Mouse (Mus musculus) thymus, postnatal 4 days (tissue): ENCODE data around the gene Zbtb21.
"Not testable (repeated sequence)": the region's sequence is repeated elsewhere in the genome, so short reads cannot be mapped to it uniquely, and the experiment has no call there.

Experiments
- DNase-seq: peaks from one replicate; pipeline ENCODE4 v3.0.0; 2021

Gene Zbtb21

DNA sequence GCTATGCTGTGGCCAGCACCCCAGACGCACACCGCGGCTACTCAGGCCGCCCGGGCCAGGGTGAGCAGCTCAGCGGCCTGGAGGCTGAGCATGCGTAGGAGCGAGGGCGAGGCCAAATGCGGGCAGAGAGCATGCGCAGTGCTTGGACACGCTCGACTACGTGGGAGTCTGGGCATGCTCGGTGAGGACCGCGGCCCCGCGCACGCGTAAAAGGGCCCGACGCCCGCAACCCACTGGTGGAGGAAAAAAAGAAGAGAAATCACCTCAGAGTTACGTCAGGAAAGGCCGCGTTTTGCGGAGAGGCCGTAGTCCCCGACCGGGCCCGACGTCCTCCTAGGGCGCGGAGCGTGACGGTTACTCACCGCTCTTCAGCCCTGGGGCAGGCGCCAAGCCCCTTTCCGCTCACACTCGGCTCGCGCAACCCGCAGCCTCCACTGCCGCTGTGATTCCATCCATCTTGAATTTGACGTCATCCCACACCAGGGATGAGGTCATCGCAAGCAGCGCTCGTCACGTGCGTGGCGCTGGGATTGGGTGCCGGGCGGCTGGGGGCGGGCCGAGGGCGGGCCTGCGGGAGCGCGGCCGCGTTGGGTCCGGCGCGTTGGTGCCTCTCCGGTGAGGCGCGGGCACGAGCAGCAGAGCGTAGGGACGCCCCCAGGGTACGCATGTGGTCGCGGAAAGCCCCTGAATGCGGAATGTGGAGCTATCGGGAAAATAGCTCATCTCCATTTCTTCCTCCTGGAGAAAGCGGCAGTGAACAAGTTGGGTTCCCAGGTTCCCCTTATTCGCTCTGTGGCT is at the start of gene Zbtb21, which contains the start of gene C2cd2:
Gene Zbtb21, minus strand, starts transcription at position 472 of the 798 bp plus-strand sequence.
Gene C2cd2, minus strand, starts transcription at position 448 of the 798 bp plus-strand sequence.
- DNase-seq, result peak; percentile 95

DNA sequence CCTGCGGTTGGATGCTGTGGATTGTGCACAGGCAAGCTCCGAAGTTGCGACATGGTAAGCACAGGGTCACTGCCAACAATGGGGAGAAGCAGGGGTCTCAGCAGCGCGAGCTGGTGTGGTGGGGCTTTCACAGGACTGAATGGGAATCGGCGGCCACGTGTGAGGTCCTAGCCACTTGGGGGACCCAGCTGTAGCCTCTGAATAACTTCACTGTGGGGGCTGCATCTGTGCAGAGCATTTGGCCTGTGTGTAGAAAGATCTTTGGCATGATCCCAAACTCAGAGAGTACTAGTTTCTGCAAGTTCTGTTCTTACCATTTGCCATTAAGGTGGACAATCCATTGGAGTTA is 34.9 kb upstream of the Zbtb21 start:
- DNase-seq, result not testable (repeated sequence)

DNA sequence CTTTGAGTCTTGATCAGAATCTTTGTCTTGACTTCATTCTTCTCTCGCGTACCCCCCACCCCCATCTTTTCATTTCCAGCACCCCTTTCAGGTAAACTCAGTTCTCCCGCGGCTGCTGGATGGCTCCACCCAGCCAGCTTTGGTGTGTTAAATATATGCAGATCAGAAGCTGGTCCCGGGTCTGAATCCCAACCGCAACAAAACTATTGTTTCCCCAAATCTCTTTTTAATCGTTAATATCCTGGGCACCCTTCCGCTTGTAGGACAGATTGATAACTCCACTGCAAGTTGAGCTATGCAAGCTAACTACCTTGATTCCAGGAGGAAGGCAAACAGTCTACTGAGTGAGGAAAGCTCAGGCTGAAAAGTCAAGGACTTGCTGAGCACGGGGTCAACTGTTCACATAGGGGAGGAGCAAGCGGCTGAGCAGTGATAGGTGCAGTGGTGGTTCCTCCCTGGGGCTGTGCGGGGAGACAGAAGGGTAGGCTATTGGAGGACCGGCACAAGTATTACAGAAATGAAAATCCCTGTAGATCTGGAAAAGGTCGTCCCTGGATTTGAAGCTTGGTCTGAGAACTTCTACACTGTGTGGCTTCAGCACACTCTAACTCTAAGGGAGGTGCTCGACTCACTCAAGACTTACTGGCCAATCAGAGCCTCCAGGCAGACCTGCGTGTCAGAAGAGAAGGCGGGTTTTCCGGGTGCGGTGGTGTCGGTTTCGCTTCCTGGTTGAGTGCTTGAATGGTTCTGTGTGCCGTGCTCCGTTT is 34.4 kb upstream of the Zbtb21 start, which contains the start of gene B230307C23Rik:
Gene B230307C23Rik, plus strand, starts transcription at position 700 of the 767 bp plus-strand sequence.
- peak; percentile 85 for DNase-seq

DNA sequence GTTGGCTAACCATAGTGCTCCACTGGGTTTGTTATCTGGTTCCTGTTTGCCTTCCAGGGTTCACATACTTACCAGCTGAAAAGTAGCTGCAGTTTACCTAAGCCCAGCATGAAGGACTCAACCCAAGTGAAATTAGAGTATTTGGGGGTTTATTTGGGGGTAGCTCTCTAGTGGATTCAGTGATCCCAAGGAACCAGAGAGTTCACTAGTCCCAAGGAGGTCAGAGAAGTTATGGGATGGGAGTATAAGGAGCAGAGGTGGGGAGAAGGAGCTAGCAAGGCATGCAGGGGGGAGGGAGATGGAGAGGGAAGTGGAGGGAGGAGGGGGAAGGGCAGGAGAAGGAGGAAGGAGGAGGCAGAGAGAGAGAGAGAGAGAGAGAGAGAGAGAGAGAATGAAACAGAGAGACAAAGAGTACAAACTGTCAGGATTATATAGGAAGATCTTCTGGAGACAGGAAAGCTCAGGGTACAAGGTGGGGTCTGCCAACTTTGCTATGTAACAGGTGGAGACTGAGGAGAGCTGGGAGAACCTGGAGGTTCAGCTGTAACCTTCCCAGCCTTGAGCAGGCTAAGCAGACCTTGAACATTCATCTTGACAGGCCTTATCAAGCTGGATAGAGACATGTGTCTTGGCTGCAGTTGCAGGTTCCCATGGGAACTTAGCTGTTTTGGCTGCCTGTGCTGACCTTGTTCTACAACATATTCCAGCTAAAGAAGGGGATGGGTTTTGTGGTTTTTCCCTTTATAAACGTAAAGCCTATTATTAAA is 33.6 kb upstream of the Zbtb21 start:
- no peak for DNase-seq

DNA sequence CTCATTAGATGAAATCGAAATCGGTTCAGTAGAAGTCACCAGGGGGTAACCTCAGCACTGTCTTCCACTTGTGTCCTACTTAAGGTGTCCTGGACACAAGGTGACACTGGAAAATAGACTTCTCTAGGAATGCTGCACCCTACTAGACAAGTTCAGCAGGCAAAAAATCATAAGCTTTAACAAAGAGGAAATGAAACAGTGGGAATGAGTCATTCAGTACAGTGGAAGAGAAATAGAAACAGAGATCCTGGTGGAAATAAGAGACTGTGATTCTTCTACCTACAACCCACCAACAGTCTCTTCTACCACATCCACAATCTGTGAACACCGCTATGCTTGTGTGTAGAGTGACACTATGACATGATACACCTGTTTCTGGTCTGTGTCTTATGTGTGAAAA is 30.1 kb upstream of the Zbtb21 start:
- DNase-seq, result not testable (repeated sequence)

DNA sequence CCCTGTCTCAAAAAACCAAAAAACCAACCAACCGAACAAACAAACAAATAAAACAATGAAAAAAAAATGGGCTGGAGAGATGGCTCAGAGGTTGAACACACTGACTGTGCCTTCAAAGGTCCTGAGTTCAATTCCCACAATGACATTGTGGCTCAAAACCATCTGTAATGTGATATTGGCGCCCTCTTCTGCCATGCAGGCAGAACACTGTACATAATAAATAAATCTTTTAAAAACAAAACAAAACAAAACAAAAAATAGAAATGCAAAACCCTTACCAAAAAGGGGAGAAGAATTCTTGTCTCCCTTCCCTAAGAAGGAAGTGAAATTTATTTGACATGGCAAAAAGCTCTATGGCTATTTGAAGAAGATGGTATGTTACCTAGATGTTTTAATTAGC is 29.1 kb upstream of the Zbtb21 start:
- no peak for DNase-seq

DNA sequence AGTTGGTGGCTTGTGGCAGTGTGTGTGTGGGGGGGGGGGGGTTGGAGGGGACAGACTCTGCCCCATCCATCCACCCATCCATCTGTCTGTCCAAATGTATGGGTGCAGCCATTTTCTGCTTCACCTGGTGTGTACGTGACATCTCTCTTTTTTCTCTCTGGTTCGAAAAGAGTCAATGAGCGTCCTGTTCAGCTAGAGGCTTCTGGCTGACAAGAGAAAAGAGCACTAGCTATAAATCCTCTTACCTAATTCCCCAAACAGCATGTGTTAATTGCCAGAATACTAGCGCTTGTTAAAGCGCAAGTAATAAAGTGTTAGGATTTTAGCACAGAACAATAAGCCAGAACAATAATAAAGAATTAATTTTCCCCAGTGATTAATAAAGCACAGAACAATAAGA is 22.2 kb upstream of the Zbtb21 start:
- no peak for DNase-seq

DNA sequence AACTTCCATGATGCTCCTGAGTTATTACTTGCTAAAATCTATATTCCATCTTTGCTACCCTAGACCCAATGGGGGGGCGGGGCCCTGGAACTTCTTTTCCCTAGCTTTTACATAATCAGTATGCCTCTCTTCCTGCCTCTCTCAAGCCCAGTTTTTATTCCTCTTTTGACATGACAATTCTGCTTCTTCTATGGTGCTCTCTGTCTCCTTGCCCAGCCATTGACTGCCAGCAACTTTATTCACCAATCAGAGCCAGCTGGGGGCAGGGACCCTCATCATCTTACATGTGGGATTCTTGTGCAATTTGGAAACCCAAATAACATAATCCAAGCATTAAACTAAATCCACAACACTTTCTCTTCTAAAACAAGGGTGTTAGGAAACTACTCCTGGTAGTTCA is 18.9 kb upstream of the Zbtb21 start:
- DNase-seq, result no peak

DNA sequence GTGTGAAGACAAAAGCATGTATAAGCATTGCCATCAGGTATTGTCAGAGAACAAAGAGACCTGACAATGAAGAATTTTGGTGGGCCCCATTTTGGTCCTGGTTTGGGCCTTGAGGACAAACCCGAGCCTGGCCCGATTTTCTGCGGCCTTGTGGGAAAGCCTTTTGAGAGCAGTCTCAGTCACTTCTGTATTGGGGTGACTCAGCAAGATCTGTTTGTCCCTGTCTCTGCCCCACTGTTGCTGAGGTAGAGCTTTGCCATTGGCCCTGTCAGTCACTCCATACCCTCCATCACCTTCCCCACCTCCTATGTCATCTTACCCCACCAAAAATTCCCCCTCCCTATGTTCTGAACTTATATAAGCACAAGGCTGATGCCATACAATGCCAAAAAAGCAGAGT is 15.3 kb upstream of the Zbtb21 start:
- no peak for DNase-seq

DNA sequence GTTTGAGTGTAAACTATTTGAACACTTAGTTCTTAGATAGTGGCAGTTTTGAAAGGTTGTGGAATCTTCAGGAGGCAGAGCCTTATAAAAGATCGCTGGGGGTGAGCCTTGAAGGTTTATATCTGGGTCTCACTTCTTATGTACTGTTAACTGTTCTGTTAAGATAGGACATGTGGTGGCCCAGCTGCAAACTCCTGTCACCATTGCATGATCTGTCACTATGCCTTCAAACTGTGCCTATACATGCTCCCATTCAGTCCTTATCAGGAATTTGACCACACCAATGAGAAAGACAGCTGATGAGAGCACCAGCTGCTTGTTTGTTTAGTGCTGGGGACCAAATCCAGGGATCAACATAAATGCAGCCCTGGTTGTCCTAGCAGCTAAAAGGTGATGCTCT is 14.9 kb upstream of the Zbtb21 start:
- no peak for DNase-seq

DNA sequence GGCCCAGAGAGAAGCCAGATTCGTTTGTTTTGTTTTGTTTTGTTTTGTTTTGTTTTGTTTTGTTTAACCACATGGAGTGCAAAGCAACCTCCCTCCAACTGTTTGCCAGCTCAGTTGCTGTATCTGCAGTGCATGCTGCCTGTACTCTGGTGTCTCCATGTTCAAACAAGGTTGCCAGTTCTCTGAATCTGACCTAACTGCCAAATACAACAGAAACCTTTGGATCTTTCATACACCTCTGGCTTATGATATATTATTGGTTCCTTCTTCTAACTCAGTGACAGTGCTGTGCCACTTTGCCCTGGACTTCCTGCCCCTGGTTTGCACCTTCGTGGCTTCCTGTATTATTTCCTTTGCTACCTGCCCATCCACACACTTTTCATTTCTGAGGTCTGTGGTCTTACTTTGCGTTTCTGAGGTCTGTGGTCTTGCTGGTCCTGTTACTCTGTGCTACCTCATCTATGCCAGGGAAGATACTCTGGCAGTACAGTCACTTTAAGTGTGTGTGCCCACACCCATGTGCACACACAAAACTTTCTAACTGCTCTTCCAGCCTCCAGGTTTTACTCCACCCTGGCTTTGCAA is 1.6 kb upstream of the Zbtb21 start:
- no peak for DNase-seq

DNA sequence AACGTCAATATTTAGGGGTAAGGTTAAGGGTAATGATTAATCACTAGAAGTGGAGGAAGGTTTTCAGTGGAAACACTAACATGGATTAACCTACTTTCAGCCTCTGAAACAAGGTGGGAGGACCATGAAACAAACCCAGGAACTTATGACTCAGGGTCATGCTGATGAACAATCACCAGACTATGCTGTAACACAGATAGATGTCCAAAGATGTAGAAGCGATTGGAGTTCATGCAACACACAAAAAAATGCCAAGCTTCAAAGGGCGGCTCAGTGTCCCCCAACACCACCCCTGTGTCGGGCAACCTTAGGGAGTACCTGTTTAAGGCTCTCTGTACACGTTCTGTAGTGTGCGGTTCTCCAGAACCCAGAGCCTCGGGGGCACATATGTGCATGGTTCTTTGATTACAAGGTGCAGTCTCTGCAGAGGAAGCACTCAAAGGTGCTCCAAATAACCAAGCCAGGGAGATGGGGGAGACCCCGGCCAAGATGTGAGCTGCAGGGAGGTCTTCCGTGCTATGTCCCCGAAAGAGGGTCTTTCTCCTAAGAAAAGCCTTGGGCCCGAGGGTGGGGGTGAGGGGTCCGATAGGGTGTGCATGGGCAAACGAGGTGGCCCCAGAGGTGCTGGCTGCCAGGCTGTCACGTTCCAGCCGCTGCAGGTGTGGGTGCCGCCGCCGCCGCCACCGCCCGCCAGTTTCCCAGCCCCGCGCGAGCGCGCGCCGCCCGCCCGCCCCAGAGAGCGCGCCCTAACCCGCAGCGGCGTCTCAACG is 856 bp downstream of the Zbtb21 start:
- no peak for DNase-seq

DNA sequence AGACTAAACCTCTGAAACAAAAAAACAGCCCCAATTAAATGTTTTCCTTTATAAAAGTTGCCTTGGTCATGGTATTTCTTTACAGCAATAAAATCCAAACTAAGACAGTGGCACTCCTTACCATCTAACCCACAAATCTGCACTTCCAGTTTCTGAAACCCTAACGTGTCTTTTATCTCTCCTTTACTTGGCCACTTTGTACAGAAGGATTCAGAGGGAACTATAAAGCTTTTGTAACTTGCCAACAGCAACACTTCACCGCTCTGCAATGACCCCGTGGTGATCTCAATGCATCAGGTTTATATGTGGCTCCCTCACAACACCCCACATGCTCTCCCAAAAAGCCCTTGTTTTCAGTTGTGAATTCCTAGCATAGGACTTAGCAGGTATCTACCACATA is 2.1 kb downstream of the Zbtb21 start:
- no peak for DNase-seq

DNA sequence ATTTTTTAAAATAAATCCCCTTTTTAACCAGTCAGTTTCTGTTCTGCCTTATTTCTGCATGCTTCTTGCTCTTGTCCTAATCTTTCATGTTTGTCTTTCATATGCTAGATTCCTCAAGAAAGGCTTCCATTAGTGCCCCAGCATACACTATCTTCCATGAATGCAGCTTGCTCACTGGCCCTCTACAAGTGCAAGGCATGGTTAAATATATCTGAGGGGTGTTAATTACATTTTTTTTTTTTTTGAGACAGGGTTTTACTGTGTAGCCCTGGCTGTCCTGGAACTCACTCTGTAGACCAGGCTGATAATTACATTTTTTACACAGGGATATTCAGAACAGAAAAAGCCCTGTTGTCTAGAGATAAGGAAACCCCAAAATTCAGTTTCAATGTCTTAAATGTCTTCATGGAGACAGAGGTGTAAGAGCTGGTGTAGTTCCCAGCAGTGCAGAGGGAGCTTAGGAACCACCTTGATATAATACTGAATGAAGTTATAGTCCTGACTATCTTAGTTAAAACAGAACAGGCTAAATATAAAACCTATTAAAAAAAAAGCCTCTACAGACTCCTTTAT is 3.9 kb downstream of the Zbtb21 start:
- no peak for DNase-seq

DNA sequence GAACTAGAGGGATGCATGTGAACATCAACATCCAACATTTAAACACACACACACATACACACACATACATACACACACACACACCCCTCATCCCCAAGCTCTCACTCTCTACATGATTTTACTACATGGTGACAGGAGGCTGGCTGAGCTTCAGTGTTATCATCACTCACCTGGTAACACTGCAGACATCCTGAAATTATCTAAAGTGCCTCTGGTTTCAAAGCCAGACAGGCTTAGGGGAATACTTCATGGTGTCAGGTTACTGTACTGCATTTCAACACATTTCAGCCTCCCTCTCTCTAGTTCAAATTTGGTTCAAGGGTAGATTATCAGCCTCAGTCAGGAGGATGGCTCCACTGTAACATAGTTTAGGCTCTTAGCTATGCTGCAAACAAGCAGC is 4.8 kb downstream of the Zbtb21 start:
- DNase-seq, result no peak

DNA sequence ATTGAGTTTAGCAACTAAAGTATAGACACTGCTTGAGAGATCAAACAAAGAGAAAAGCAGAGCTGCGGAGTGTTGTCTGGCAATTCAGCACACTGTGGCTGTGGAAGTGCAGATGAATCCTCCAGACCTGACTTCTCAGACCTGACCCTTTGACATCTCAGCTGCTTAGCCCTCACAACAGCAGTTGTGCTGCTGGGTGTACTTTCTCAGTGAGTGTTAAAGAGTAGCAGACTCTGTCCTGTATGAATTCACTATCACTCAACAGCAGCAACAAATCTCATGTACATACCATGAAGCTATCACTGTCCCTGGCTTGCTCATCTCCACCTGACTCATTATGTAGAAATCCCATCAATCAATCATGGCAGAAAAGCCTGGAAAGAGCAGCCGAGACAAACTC is 6.4 kb downstream of the Zbtb21 start:
- DNase-seq, result no peak

DNA sequence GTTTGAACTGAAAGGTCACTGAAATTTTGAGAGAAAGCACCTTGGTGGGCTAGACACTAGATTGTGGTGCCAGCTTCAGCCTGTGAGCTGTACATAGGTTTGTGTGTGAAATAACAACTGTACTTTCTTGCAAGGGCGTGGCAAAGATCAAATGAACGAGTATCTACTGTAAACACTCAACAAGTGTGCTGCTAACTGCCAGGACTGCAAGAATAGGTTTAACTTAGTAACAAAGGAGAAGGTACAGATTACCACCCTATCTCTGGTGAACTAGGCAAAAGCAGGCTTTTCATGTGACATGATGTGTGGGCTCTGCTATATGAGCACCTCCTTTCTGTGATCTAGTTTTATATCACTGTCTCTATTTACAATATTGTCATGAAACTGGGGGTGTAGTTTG is 9.1 kb downstream of the Zbtb21 start:
- no peak for DNase-seq

DNA sequence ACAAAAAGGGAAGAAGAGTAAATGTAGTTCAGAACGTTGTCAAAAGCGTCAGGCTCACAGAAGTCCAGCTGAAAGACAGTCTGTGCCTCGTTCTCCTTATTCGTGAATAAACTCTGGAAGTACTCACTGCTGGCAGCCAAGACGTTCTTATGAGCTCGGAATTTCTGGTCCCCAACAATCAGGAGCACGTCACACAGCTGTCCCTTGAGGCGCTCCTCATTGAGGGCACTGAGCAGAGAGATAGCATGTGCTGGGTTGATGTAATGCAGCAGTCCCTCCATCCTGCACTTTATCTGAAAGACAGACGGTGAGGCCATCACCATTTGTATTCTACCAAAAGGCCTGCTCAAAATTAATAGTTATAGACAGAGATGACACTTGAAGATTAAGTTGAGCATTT is 9.6 kb downstream of the Zbtb21 start:
- DNase-seq, result no peak

DNA sequence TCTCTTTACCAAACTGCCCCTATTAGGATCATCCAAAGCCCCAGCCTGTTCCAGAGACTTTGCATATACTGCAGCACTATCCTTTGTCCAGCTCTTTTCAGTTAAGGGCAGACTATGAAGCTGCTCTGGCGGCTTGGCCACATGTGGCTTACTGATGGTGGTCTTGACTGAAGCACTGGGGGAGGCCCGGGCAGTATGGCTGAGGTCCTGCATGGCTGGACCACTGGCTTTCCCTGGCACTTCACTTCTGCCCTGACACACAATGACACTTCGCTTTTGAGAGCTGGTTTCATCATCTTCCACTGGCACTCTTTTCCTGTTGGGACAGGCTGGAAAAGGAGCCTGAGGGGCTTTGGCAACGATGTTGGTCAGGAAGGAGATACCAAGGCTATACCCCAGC is 10.1 kb downstream of the Zbtb21 start:
- DNase-seq, result no peak

DNA sequence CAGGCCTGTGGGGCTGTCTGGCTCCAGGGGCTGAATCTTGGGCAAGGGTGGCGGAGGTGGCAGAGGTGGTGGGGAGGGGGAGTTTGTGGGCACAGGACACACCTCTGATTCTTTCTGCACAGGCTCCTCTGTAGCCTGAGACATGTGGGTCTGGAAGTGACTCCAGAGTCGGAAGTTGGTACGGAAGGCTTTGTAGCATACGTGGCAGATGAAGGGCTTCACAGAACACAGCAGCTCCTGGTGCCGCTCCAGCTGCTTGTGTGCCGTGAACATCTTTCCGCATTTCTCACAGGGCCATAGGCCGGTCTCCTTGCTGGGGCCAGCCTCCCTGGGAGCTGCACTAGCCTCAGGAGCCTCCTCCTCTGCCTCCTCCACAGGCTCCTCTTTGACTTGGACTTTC is 12.4 kb downstream of the Zbtb21 start:
- no peak for DNase-seq

DNA sequence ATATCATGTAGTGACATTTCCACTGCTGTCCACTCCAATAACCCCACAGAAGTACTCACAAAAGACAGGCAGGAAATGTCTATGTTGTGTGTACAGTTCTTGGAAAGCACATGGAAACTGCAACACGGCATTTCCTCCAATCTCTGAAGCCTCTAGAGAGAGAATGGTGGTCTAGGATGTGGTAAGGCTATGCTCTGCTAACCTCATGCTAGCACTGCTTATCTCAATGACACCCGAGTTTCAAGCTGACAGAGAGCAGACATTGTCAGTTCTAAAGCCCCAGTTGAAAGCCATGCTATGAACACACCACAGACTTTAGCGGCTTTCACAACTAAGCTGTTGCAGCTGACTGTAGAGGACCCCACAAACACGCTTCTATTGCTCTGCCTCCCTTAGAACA is 13.6 kb downstream of the Zbtb21 start:
- no peak for DNase-seq

DNA sequence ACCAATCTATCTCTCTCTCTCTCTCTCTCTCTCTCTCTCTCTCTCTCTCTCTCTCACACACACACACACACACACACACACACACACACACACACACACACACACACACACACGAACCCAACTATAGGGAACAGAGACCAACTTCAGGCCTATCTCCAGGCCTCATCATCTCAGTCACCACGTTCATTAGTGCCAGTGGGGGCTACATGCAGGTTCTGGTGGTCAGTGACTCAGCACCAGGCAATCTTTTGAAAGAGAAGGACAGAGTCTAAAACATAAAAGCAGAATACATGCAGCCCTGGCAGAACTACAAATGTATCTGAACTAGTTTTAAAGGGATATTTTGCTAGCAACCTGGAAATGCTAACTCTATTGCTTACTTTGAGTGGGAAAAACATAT is 15.4 kb downstream of the Zbtb21 start:
- DNase-seq, result not testable (repeated sequence)
